Mouse (Mus musculus): ENCODE results near the gene Olfr223.

DNA sequence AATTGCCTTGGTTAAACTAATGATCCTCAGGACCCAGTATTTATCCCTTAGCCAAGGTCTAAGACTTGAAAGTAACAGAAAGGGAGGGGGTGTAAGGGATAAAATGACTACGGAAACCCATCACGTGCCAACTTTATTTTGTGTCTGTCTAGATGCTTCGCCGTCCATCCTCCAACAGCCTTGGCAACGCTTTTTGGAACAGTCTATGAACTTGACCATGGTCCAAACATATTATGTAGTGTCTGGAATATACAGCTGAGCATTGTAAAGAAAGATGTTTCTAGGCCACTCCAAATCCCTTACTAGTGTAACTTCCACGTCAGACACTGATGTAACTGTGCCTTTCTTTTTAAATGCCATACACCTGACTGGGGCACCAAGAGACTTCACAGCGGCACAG, 33.1 kb upstream of the Olfr223 start:
- TF ChIP-seq POLR2A (IDR thresholded peaks at IDR 0.05; ENCODE audit: extremely low read depth, insufficient read depth, low read length): no peak
- no peak for TF ChIP-seq CTCF (IDR thresholded peaks at IDR 0.05; ENCODE audit: low read depth, low read length)
